Mouse (Mus musculus): ENCODE results near the gene Ell3.
A peak's percentile ranks its signal among the peaks of the same experiment; 100 is the strongest.

The Ell3 gene

DNA sequence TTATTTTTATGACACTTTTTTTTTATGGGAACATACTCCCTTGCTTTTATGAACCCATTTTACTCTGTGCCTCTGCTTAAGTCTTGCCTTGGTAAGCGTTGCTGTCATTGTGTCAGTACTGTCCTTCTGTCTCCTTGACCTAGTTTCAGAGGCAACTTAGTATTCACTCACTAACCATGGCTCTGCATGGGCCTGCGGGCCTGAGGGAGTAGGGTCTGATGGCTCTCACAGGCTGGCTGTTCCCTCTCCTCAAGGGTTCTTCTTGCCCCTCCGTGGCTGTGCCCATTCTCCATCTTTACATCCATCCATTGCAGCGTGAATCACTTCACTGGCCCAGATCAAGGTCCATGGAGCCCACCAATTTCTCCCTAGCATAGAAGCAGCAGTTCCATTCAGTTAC lies 2.4 kb upstream of the Ell3 start:
- DNase-seq: no peak

DNA sequence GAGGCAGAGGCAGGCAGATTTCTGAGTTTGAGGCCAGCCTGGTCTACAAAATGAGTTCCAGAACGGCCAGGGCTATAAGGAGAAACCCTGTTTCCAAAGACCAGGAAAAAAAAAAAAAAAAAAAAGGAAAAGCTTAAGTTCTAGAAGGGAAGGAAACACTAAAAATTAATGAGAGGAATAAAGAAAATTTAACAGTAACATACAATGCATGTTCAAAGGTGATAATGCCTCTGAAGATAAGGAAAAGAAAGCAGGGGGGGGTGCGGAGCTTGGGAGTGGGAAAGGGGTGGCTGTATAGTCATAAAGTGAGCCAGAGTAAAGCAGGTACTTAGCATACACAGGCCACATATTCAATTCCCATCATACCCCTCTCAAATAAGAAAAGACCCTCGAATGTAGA lies 1.0 kb upstream of the Ell3 start:
- DNase-seq: no peak

DNA sequence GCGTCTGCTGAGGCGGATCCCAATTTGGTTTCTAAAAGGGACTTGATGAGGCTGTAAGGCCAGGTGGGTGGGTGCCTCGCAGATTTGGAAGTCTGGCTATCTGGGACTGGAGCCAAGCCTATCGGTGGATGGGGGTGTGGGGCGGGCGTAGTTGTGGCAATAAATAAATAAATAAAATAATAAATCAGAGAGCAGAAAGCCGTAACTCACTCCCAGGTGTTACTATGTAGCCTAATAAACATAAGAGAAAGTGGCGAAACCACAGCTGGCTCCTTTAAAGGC lies 1.1 kb downstream of the Ell3 start:
- DNase-seq: peak; percentile 9

DNA sequence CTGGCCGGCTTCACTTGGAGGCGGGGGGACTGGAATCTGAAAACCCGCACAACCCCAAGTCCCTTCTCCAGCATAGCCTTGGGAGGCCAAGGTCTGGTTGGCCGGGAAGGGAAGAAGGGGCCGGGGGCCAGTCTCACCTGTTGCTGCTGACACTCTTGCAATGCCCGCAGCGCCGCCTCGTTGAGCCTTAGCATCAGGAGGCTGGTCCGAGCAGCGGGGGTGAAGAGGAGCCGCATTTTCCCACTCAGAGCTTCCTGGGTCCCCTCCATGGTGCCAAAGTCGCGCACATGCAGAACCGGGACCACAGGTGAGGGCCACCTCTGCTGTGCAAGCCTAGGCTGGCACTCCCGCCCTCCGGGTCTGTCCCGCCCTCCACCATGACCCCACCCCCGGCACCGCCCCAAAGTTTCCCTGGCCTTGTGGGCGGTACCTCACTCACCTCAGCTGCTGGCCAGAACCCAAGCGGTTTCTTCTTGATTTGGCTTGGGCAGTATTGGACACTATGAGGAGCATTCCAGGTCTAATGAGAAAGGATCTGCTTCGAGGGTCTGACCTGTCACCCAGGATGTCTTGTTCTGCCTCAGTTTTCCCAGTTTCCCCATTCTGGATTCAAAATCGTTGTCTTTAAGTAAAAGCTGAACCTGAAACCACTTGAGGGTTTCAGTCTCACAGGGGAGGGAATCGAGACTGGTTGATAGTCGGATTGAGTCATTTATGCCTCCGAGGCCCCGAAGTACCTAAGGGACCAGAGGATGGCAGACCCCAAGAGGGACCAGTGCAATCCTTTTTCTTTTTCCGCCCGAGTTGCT lies 1.6 kb downstream of the Ell3 start:
- peak; percentile 90 for DNase-seq

DNA sequence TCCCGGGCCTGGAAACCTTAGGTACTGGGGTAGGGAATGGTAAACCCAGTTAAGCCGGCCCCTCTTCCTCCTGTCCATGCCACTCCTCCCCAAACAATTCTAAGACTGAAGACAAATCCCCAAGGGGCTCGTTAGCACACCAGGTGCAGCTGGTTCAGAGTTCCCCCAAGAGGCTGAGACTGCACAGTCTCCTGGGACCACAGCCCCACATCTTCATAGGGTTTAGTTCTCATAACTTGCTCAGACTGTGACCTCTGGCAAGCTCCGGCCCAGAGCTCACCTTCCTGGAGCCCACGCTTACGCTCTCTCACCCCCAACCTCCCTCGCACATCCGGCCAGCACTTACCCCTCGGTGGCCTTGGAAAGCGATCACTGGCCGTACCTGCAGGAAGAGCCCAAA lies 2.3 kb downstream of the Ell3 start:
- peak; percentile 10 for DNase-seq

DNA sequence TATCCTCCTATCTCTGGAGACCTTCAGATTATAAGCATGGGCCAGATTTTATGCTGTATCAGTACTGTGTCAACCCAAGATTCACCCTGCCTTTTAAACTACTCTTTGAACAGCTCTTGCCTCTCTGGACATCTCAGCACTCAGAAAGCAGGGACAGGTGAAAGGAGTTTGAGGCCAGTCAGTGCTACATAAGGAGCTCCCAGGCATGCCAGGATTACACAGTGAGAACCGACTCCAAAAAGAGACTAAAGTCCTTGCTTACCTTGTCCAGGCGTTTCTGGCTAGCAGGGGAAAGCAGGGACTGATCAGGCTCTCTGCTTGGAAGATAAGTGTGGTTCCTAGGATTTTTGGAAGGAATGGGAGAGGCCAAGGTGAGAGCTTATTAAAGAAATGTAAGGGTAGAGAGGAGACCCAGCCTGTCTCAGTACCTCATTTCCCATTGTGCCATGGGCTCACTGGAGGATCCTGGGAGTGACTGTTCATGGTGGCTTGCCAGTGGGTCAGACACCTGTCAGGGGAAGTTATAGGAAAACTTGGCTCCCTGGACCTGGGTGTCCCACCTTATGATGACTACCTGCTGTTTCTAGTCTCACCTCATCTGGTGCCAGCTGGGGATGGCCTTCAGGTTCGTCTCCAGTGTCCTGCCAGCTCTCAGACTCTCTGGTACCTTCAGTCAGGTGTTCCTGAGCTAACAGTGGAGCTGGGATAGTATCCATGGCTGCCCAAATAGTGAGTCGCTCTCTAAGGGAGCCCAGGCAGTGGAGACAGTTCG lies 3.1 kb downstream of the Ell3 start:
- DNase-seq: no peak

DNA sequence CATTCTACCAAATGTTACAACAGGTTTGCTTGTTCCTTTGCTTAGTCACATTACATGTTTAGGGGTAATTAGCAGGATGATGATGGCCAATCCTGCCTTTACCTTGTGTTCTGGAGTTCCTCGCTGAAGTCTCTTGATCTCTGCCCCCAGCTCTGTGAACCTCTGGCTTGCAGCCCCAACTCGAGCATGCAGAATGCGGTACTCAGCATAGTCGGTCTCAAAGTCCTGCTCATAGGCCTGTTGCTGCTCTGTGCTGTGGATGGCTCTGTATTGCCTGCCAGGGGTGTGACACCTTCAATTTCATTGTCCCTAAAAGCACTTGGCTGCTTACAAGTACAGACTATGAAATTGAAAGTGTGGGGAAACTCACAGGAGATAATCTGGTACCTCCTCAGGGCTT lies 4.3 kb downstream of the Ell3 start:
- no peak for DNase-seq

DNA sequence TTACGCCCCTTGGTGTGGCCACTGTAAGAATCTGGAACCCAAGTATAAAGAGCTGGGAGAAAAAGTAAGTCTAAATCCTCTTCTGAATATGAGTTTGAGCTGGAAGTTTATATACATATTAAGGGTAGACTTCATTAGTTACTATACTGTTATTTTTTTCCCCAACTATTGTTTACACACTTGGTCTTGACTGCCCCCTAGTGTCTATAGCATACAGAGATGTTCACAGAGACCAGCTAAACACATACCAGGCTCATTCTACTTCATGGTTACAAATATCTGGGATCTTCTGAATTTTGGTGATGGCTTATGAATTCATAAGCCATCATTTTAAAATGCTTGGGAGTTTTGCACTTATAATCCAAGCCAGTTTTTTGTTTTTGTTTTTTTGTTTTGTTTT lies 9.2 kb downstream of the Ell3 start:
- DNase-seq: peak; percentile 65

DNA sequence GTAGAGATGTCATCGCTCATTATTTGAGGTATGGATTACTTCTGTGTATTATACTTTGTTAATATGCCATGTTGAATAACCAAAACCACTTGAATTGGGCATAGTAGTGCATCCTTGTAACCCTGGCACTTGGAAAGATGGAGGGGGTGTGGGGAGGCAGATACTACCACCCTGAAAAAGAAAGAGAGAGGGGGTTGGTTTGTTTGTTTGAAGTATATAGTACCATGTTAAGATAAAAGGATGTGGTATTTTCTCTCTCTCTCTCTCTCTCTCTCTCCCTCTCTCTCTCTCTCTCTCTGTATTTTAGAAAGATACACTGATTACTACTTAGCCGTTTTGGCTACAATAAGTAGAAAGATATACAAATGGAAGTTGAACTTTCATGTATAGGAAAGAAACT lies 18.2 kb downstream of the Ell3 start:
- DNase-seq: no peak

DNA sequence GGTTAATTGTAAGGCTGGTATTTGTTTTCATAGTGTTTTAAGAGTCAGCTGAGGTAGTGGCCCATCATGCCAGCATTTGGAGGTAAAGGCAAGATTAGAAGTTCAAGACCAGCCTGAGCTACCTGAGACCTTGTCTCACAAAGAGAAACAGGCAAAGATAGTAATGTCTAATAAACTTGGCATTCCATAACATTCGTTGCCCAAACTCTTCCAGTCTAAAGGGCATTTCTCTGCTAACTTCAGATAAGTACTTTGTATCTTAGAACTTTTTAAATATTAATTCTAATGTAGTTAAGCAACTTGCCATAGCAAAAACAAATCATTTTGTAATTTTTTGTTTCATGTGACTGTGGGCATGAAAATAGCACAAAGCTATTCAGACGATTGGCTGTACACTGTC lies 20.9 kb downstream of the Ell3 start:
- no peak for DNase-seq

DNA sequence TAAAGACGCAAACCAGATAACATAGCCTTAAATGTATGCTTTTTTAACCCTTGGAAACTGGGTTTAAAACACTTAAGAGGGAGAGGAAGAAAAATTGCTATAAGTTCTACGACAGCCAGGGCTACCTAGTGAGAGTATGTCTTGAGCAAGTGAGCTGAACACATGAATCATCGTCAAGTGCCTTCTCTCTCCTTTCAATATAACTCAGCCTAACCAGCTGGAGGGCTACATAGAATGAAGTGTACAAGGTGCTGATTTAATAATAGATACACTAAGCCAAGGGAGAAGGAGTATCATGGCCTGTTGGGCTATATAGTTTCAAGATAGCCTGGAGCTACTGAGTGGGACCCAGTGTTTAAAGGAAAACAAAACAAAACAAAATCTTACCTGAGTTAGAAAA lies 25.6 kb downstream of the Ell3 start:
- DNase-seq: no peak

DNA sequence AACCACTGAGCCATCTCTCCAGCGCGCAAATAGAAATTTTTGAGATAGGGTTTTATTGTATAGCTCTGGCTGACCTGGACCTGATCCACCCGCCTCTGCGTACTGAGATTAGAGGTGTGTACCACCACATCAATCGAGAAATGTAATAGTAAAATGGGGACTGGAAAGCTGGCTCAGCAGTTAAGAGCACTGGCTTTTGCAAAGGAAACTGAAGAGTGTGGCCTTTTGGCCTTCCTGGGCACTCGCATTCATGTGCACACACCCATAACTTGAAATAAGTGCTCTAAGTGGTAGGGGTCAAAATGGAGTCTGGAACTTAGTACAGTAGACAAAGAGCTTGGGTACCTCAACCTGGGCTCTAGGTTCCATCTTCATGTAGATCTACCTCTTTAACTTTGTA lies 27.7 kb downstream of the Ell3 start:
- no peak for DNase-seq

DNA sequence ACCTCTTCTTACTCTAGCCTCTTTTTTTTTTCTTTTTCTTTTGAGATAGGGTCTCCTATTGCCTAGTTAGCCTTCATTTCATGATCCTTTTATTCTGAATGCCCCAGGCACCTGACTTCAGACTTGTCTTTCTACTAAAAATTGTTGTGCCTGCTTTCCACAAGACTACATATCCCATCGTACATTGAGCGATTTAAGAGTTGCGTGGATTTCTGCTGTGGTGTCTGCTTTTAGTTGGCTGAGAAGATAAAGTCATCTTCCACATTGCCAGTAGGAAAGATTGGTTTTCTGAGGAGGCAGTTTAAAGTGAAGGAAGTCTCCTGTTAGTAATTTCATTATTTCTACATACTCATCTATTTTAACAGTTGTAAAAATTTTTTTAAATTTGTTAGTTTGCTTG lies 28.5 kb downstream of the Ell3 start:
- no peak for DNase-seq

DNA sequence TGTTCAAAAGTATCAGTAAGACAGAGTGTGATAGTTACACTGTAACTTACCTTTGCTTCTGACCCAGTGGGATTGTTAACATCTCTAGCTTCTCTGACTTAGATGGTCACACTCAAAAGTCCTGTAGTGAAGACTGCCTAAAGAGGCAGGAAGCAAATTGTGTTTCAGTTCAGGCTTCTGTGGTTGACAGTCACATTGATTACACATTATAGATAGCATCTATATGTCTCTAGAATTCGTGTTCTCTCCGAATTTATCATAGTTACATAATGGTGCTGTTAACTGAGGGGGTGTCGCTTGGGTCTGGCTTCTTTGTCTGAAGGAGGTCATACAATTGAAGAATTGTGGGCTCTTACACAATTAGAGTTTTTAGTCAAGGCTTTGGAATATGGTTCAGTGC lies 29.0 kb downstream of the Ell3 start:
- no peak for DNase-seq

DNA sequence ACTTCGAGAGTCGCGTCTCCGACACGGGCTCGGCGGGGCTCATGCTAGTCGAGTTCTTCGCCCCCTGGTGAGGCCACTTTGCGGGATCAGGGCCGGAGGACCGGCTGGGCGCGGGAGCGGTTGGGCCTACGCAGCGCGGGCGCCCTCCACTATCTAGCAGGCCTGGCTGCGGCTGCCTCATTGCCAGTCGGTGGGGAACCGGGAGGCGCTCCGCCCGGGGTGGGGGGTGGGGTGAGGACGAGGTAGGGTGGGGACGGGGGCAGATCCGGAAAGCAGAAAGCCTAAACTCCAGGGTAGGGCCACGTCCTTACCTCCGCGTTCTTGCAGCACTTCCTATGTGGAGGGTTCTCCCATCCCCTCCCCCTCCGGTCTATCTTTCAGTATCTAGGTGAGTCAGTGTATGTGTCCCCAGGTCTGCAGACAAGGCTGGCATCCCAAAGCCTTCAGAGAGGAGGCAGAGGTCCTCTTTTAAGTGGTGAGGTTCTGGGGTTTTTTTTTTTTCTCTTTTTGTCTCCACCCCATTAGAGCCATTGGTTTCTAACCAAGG lies 29.9 kb downstream of the Ell3 start:
- DNase-seq: peak; percentile 72

DNA sequence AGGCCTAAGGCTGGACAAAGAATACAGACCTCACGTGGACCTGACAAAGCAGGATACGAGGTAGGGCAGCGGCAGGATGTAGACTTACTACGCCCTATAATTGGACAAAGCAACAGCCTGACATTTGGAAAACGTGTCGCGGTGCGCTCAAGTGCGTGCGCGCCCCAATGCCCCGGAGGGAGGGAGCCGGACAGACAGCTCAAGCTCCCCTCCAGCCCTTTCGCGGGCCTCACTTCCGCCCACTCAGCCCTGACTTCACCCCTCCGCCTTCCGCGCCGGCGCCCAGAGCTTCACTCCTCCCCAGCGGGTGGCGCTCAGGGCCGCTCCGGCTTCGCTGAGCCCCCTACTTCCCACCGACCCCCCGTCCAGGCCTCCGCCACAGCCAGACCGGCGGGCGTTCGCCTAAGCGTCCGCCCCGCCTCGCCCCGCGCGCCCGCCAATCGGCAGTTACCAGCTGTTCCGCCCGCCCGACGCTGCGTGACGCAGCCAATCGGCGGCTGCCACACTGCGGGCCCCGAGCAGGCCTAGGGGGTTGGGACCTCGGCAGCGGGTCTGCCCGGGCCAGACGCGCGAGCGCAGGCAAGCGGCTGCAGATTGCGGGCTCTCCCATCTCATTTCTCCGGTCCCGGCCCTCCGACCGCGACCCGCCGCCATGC lies 30.6 kb downstream of the Ell3 start, which contains the start of the genes Pdia3 and Catsper2:
TSS of gene Pdia3 (plus strand) at position 389 of the 656 bp plus-strand sequence.
TSS of gene Catsper2 (minus strand) at position 406 of the 656 bp plus-strand sequence.
- DNase-seq: peak; percentile 96

DNA sequence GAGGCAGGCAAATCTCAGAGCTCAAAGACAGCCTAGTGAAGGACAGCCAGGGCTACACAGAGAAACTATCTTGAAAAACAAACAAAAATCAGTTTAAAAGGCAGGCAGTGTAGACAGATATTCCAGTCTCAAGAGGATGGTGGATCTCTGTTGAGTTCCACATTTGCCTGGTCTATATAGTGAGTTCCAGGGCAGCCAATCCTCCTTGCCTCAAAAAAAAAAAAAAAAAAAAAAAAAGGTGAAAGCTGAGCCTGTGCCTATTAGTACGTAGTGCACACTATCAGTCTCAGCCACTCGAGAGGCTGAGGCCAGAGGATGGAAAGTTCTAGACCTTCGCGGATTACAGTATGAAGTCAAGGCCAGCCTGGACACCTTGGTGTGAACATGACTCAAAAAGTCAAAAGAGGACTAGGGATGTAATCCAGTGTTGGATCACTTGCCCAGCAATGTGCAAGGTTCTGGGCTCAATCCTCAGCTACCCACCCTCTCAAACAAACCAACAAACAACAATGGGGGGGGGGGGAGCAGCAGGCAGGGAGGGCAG lies 31.2 kb downstream of the Ell3 start:
- DNase-seq: no peak

DNA sequence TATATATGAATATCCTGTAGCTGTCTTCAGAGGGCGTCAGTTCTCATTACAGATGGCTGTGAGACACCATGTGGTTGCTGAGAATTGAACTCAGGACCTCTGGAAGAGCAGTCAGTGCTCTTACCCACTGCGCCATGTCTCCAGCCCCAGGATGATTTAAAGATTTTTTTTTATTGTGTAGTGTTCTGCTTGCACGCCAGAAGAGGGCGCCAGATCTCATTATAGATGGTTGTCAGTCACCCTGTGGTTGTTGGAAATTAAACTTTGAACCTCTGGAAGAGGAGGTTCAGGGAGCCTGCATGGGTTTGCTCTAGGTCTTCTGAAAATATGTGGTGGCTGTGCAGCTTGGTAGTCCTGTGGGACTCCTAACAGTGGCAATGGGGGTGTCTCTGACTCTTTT lies 35.9 kb downstream of the Ell3 start:
- peak; percentile 32 for DNase-seq

DNA sequence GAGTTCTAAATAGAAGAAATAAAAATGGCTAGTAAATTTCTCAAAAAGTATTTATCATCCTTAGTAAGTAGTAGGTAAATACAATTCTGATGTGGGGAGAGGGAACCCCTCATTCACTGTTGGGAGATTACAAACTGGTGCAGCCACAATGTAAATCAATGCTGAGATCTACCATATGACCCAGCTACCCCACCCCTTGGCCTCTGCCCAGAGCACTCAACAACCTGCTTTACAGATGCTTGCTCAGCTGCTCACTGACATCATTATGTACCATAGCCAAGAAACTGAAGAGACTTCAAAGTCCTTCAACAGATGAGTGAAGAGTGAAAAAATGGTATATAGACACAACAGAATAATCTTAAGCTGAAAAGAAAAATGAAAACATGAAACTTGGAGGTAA lies 40.8 kb downstream of the Ell3 start:
- DNase-seq: peak; percentile 14

DNA sequence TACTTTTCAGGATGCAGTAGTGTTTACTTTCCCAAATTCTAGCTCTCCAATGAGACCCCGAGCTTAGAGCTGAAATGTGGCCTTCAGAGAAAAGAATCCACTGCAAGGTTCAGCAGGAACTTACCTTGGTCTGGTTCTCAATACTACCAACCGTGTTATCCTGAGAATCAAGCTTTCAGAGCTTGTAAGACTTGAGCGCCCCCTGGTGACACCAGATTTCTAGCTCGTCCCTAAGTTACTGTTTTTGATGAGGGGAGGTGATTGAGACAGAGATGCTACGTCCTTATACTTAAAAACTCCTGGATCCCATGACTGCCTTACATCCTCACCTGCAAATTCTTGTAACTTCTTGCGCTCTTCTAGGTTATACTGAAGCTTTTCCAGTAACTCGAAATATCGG lies 47.5 kb downstream of the Ell3 start:
- peak; percentile 87 for DNase-seq
